Mouse (Mus musculus) CH12.LX (cell line): ENCODE measurements at regions not wholly inside any gene's neighbourhood (a gene's known extent, or its start where the extent isn't known, plus 50 kb on each side); places are given as distances from the start of the nearest gene placed in this dataset.

Experiments
- DNase-seq: peaks from one replicate; pipeline ENCODE4 v3.0.0-alpha.2; 2013; ENCODE audit errors: extremely low read depth
- H3K27ac ChIP-seq: 2 replicates; pipeline ENCODE4 v1.5.1; 2012; ENCODE audit warnings: low read depth, mild to moderate bottlenecking, control low read depth, moderate library complexity; ENCODE audit not compliant: insufficient read depth
- H3K27me3 ChIP-seq: replicated peaks from 2 replicates; pipeline ENCODE3; 2012; ENCODE audit warnings: inconsistent platforms
- H3K36me3 ChIP-seq, 2 experiments: replicated peaks in 1 of 2; 2 replicates each; pipeline versions ENCODE3 to v1.6.1; 2012; ENCODE audit warnings: inconsistent platforms in 1 of 2, low read length in 1 of 2, mild to moderate bottlenecking in 1 of 2, mixed read lengths in 1 of 2, moderate library complexity in 1 of 2; ENCODE audit not compliant: control insufficient read depth in 1 of 2, insufficient read depth in 1 of 2
- H3K4me1 ChIP-seq, 2 experiments: 2 replicates each; pipeline ENCODE4 v1.6.1; 2012; ENCODE audit warnings: inconsistent platforms in 1 of 2, moderate library complexity in 1 of 2; ENCODE audit not compliant: insufficient read depth in 2 of 2, control insufficient read depth in 1 of 2
- H3K4me2 ChIP-seq: 2 replicates; pipeline ENCODE4 v1.6.1; 2012; ENCODE audit warnings: low read depth, mild to moderate bottlenecking, control low read depth; ENCODE audit not compliant: poor library complexity, insufficient read depth, severe bottlenecking
- H3K4me3 ChIP-seq, 3 experiments: fragments of 150-350 bp in 1 of 3; sonication (generic) in 1 of 3; replicated peaks in 1 of 3; 2 replicates each; pipeline versions ENCODE3 to v1.5.1; 2011 to 2012; ENCODE audit warnings: low read depth in 2 of 3, low read length in 2 of 3, mild to moderate bottlenecking in 2 of 3, moderate library complexity in 2 of 3, control low read depth in 1 of 3, improper control_type of control experiment in 1 of 3, inconsistent platforms in 1 of 3, mixed read lengths in 1 of 3; ENCODE audit not compliant: poor library complexity in 1 of 3
- H3K79me2 ChIP-seq: replicated peaks from 2 replicates; pipeline ENCODE4 v1.6.1; 2012; ENCODE audit warnings: mild to moderate bottlenecking, moderate library complexity; ENCODE audit not compliant: control insufficient read depth, poor library complexity, insufficient read depth, severe bottlenecking; ENCODE audit errors: extremely low read depth
- H3K9ac ChIP-seq: 2 replicates; pipeline ENCODE4 v1.6.1; 2012; ENCODE audit warnings: low read depth, mild to moderate bottlenecking, control low read depth, moderate library complexity; ENCODE audit not compliant: insufficient read depth
- H3K9me3 ChIP-seq: replicated peaks from 2 replicates; pipeline ENCODE3; 2012; ENCODE audit warnings: low read length, inconsistent platforms, mixed read lengths
- CHD2 ChIP-seq: IDR thresholded peaks from 2 replicates; pipeline ENCODE4 v1.6.1; 2011; ENCODE audit warnings: low read length, improper control_type of control experiment
- E2F4 ChIP-seq: IDR thresholded peaks from 2 replicates; pipeline ENCODE4 v1.6.1; 2011; ENCODE audit warnings: low read depth, low read length, improper control_type of control experiment; ENCODE audit not compliant: insufficient replicate concordance
- ELF1 ChIP-seq: IDR thresholded peaks from 2 replicates; pipeline ENCODE4 v1.6.1; 2014; ENCODE audit warnings: low read depth, mild to moderate bottlenecking, inconsistent platforms, low read length, improper control_type of control experiment
- EP300 ChIP-seq: IDR thresholded peaks from 2 replicates; pipeline ENCODE4 v1.6.1; 2011; ENCODE audit warnings: low read length, improper control_type of control experiment
- GABPA ChIP-seq: IDR thresholded peaks from 2 replicates; pipeline ENCODE4 v1.6.1; 2012; ENCODE audit warnings: low read depth, low read length, improper control_type of control experiment, inconsistent platforms; ENCODE audit not compliant: insufficient replicate concordance
- IRF4 ChIP-seq: IDR thresholded peaks from 2 replicates; pipeline ENCODE4 v1.6.1; 2014; ENCODE audit warnings: low read depth, mild to moderate bottlenecking, inconsistent platforms, low read length, improper control_type of control experiment
- JUN ChIP-seq: IDR thresholded peaks from 2 replicates; pipeline ENCODE4 v1.6.1; 2011; ENCODE audit warnings: low read depth, mild to moderate bottlenecking, low read length, improper control_type of control experiment, moderate library complexity; ENCODE audit not compliant: insufficient read depth
- JUND ChIP-seq: conservative IDR thresholded peaks from 2 replicates; pipeline ENCODE4 v1.6.1; 2011; ENCODE audit warnings: low read depth, low read length, improper control_type of control experiment
- KAT2A ChIP-seq: IDR thresholded peaks from 2 replicates; pipeline ENCODE4 v1.6.1; 2012; ENCODE audit warnings: low read length, improper control_type of control experiment, inconsistent platforms; ENCODE audit not compliant: insufficient replicate concordance
- MAFK ChIP-seq: IDR thresholded peaks from 2 replicates; pipeline ENCODE4 v1.6.1; 2011; ENCODE audit warnings: low read length, improper control_type of control experiment; ENCODE audit not compliant: insufficient replicate concordance
- MAX ChIP-seq: IDR thresholded peaks from 2 replicates; pipeline ENCODE4 v1.6.1; 2011; ENCODE audit warnings: low read length, improper control_type of control experiment
- MAZ ChIP-seq: IDR thresholded peaks from 2 replicates; pipeline ENCODE4 v1.6.1; 2012; ENCODE audit warnings: low read depth, mild to moderate bottlenecking, inconsistent platforms, low read length, improper control_type of control experiment, moderate library complexity
- MEF2A ChIP-seq: IDR thresholded peaks from 2 replicates; pipeline ENCODE4 v1.6.1; 2014; ENCODE audit warnings: low read depth, mild to moderate bottlenecking, inconsistent platforms, low read length, improper control_type of control experiment, borderline replicate concordance
- NRF1 ChIP-seq: IDR thresholded peaks from 2 replicates; pipeline ENCODE4 v1.6.1; 2014; ENCODE audit warnings: low read depth, mild to moderate bottlenecking, inconsistent platforms, low read length, improper control_type of control experiment, moderate library complexity
- PAX5 ChIP-seq: IDR thresholded peaks from 2 replicates; pipeline ENCODE4 v1.6.1; 2012; ENCODE audit warnings: low read length, inconsistent platforms, mixed read lengths
- POLR2A ChIP-seq: IDR thresholded peaks from 2 replicates; pipeline ENCODE4 v1.6.1; 2011; ENCODE audit warnings: low read depth, mild to moderate bottlenecking, improper control_type of control experiment, low read length
- POLR2AphosphoS2 ChIP-seq: IDR thresholded peaks from 2 replicates; pipeline ENCODE4 v1.6.1; 2011; ENCODE audit warnings: low read depth, low read length, improper control_type of control experiment
- RAD21 ChIP-seq: IDR thresholded peaks from 2 replicates; pipeline ENCODE4 v1.6.1; 2011; ENCODE audit warnings: low read depth, mild to moderate bottlenecking, low read length, improper control_type of control experiment, moderate library complexity
- RCOR1 ChIP-seq: conservative IDR thresholded peaks from 2 replicates; pipeline ENCODE4 v1.6.1; 2012; ENCODE audit warnings: low read depth, mild to moderate bottlenecking, inconsistent platforms, low read length, improper control_type of control experiment
- SMC3 ChIP-seq: IDR thresholded peaks from 2 replicates; pipeline ENCODE4 v1.6.1; 2011; ENCODE audit warnings: low read depth, low read length, improper control_type of control experiment
- UBTF ChIP-seq: IDR thresholded peaks from 2 replicates; pipeline ENCODE4 v1.6.1; 2012; ENCODE audit warnings: low read depth, mild to moderate bottlenecking, inconsistent platforms, low read length, improper control_type of control experiment, moderate library complexity
- USF1 ChIP-seq: IDR thresholded peaks from 2 replicates; pipeline ENCODE4 v1.6.1; 2014; ENCODE audit warnings: low read depth, mild to moderate bottlenecking, inconsistent platforms, low read length, improper control_type of control experiment
- USF2 ChIP-seq: conservative IDR thresholded peaks from 2 replicates; pipeline ENCODE4 v1.6.1; 2011; ENCODE audit warnings: low read depth, low read length, improper control_type of control experiment
- ZMIZ1 ChIP-seq: IDR thresholded peaks from 2 replicates; pipeline ENCODE4 v1.6.1; 2012; ENCODE audit warnings: low read depth, mild to moderate bottlenecking, inconsistent platforms, low read length, improper control_type of control experiment
- dilution Hi-C: fragments of 300-500 bp; cut with MboI; formaldehyde crosslinking; loops from 2 replicates; pipeline ENCODE4 v1.14.3; 2020; ENCODE audit warnings: low sequenced_read_pairs; ENCODE audit not compliant: extremely low pct_unique_long_range_greater_than_20kb, extremely low pct_ligation_motif_present
- in situ Hi-C: fragments of 300-500 bp; cut with MboI; formaldehyde crosslinking; loops from 3 replicates; pipeline ENCODE4 v1.14.3; 2019; ENCODE audit warnings: low sequenced_read_pairs, low pct_ligation_motif_present, low pct_unique_long_range_greater_than_20kb, mixed read lengths

GRCm38 (mm10) chr12:7820006-7820704 lies 157.3 kb upstream of the Apob start:
- DNase-seq: no peak
- H3K79me2 ChIP-seq: no peaks in the 10 kb centered on the region
- dilution Hi-C loops (no loop called here), in situ Hi-C loops (no loop called here)
- peaks cover under 1% of the 10 kb centered on the region for H3K9me3 ChIP-seq
- no peak overlapping the region for H3K27ac ChIP-seq
- no peak for TF ChIP-seq POLR2A
- no peak for TF ChIP-seq IRF4
- no peak for TF ChIP-seq E2F4
- no peak for TF ChIP-seq RCOR1
- no peak for TF ChIP-seq NRF1
- TF ChIP-seq USF1: no peak
- TF ChIP-seq USF2: no peak
- no peak for TF ChIP-seq MAX
- TF ChIP-seq SMC3: no peak
- TF ChIP-seq KAT2A: no peak
- TF ChIP-seq ZMIZ1: no peak
- no peak for TF ChIP-seq CHD2
- TF ChIP-seq GABPA: no peak
- TF ChIP-seq JUND: no peak
- no peak for TF ChIP-seq PAX5
- no peak for TF ChIP-seq MAZ
- TF ChIP-seq POLR2AphosphoS2: no peak
- no peak for TF ChIP-seq UBTF
- no peak for TF ChIP-seq JUN
- no peak overlapping the region for H3K9ac ChIP-seq
- no peaks in the 10 kb centered on the region for H3K27me3 ChIP-seq
- H3K36me3 ChIP-seq: no peaks in the 10 kb centered on the region
- H3K4me3 ChIP-seq: no peak overlapping the region
- H3K4me2 ChIP-seq: no peak overlapping the region
- no peaks in the 10 kb centered on the region for H3K4me1 ChIP-seq

GRCm38 (mm10) chr12:7820718-7821117 lies 156.7 kb upstream of the Apob start:
- no peaks in the 10 kb centered on the region for H3K36me3 ChIP-seq
- TF ChIP-seq MAFK: no peak
- no peak for TF ChIP-seq MEF2A
- TF ChIP-seq KAT2A: no peak
- no peak for TF ChIP-seq JUN
- TF ChIP-seq POLR2A: no peak
- TF ChIP-seq IRF4: no peak
- TF ChIP-seq EP300: no peak
- no peak for TF ChIP-seq USF2
- TF ChIP-seq ELF1: no peak
- no peak for TF ChIP-seq RAD21
- TF ChIP-seq, all 38 proteins: peak for 0
- Histone ChIP-seq H3K79me2 (no peaks in the 10 kb centered on the region), H3K27me3 (no peaks in the 10 kb centered on the region), H3K9me3 (peaks cover 2% of the 10 kb centered on the region), H3K4me3 (no peak overlapping the region), H3K9ac (no peak overlapping the region), H3K4me1 (no peaks in the 10 kb centered on the region), H3K4me2 (no peak overlapping the region), H3K27ac (no peak overlapping the region)
- no peak for DNase-seq
- dilution Hi-C loops: no loop called here
- in situ Hi-C loops: no loop called here
